Mouse (Mus musculus): Measurements from ENCODE around the gene Pigq.

Pigq gene

DNA sequence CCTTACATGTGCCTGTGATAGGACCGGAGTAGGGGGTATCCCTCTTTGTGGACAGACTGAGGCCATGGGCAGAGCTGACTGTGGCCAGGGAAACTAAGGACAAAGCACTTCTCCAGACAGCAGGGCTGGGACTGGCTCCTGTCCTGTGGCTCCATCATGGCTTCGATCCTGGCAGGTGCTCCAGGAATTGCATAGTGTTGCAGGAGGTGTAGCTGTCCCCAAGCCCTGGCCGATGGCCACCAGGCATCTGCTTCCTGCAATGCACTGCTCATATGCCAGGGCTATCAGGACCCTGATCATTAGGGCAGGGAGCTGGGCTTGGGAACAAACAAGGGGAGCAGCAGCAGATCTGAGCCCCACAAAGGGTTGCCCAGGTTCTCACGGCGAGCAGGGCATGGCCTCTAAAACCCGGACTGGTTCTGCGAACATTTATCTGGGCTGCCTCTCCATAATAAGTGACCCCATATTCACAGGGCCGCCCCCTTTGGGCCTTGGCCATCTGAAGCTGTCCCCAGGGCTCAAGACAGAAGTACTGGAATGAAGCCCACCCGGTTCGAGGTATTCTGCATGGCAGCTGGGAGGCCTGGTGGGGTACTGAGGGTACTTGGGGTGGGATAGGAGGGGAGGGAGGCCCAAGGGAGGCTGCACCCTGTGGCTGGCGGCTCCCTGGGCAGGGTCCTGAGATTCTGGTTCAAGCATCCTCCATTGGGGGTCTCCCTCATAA is 14.2 kb upstream of the Pigq start:
- no peak for ATAC-seq (ENCODE audit: low TSS enrichment)

DNA sequence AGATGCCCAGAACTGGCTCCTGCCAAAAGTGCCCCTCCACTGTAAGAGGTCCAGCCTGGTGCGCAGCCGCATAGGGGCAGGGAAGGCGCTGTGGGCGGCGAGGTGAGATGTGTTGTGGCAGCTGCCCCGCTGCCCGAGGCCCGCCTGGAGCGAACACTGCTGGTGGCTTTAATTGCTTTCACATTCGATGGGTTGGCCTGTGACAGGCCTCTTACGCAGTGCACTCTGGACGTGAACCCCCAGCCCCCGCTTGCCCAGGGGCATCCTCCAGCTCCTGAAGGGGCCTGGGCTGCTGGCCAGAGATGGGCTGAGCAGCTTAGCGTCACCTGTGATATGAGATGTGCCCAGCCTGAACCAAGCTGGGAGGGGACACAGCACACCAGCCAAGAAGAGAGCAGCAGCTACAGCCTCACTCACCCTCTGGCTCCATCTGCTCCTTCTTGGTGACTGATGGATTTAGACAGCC is 12.9 kb upstream of the Pigq start:
- ATAC-seq (ENCODE audit: low TSS enrichment) = no peak

- ATAC-seq (ENCODE audit: low TSS enrichment) = no peak
Measured at GRCm38 (mm10) chr17:25956631-25957030, 11.9 kb upstream of the Pigq start.

- ATAC-seq (ENCODE audit: low TSS enrichment) = no peak
Measured at GRCm38 (mm10) chr17:25956201-25956600, 11.5 kb upstream of the Pigq start.

- no peak for ATAC-seq (ENCODE audit: low TSS enrichment)
Measured at GRCm38 (mm10) chr17:25955736-25956135, 11.0 kb upstream of the Pigq start.

GRCm38 (mm10) chr17:25954671-25955070 is 9.9 kb upstream of the Pigq start:
- no peak for ATAC-seq (ENCODE audit: low TSS enrichment)

DNA sequence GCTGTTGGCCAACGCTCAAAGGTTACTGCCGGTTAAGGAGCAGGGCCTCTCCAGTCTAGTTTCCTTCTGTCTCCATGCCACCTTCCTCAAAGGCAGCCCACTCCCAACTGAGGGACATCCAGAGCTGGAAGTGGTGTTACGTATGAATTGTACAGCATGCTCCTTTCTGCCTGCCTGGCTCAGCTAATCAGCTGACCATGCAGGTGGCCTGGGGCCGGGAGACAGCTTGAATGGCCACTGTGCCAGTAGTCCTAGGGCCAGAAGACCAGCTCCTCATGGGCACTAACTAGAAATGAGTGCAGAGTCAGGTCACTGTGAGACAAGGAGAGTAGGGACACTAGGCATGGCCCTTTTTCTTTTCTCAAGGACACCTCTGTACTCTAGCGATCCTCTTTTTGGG is 8.4 kb upstream of the Pigq start:
- ATAC-seq (ENCODE audit: low TSS enrichment) = no peak

DNA sequence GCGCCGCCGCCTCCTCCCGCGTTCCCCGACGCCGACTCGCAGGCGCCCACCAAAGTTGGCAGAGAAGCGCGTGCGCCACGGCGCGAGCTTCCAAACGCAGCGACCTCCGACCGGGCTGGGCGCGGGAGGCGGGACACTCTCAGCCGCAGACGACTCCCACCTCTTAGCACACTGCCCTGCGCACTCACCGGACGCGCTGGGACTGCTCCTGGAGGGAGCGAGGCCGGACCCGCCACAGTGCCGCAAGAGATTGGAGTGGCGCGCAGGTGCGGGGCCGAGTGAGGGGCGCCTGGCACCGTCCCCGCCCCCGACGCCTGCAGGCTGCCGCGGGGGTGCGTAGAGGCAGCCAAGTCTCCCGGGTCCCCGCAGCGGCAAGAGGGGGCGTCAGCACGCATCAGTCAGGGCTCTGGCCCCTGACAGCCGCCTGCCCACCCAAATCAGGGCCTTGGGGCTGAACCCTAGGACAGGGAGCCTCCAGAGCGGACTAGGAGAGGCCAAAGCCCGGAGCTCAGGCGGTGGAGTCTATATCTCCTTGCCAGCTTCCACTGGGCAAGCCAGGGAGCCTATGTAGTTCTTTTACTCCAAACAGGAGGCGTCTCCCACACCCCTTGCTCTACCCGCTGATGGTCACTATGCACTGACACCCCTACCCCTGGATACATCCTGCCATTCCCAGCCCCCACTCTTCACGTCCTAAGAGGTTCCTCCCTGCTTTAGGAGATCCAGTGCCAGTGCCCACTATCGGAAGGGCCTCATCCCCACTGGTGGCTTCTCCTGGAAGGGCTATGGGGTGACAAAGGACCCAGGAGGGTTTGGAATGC is 7.3 kb upstream of the Pigq start, which contains the start of gene A930017K11Rik:
Gene A930017K11Rik, minus strand, starts transcription at position 763 of the 821 bp plus-strand sequence.
- no peak for ATAC-seq (ENCODE audit: low TSS enrichment)

- ATAC-seq (ENCODE audit: low TSS enrichment) = no peak
Measured at GRCm38 (mm10) chr17:25951225-25951802, 6.6 kb upstream of the Pigq start.

DNA sequence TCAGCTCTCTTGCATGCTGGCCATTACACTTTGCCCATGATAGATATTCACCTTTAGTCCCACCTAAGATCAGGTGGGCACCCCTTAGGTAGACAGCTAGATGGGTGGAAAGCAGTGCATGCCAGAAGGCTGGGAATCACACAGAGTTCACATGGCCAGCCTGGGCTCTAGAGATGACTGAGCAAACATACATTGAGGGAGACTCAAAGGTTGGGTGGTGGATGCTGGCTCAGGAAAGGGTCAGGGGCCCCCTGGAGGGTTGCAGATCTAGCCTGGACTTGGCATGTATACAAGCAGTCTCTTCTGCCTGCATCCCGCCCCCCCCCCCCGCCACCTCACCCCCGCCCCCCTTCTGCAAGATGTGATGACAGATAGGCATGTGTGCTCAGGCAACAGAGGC is 6.0 kb upstream of the Pigq start:
- ATAC-seq (ENCODE audit: low TSS enrichment) = no peak

- ATAC-seq (ENCODE audit: low TSS enrichment) = no peak
Measured at GRCm38 (mm10) chr17:25949981-25950380, 5.2 kb upstream of the Pigq start.

DNA sequence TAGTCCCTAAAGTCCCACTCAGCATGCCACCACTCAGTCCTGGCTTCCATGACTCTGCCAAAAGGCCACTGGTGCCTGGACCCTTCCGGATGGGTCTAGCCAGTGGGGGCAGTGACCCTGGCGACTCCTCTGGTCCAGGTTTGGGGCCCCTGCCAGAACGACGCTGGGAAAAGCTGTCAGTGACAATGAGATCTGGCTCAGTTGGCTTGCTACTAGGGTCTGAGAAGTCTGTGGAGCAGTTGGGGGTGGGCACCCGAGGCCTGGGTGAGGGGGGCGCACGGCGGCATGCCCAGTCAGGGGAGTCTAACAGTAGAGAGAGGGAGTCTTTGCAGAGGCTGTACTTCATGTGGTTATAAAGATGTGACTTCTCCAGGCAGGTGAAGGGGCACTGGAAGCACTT is 3.3 kb upstream of the Pigq start:
- ATAC-seq (ENCODE audit: low TSS enrichment) = no peak

- no peak for ATAC-seq (ENCODE audit: low TSS enrichment)
Measured at GRCm38 (mm10) chr17:25947576-25947975, 2.8 kb upstream of the Pigq start.

DNA sequence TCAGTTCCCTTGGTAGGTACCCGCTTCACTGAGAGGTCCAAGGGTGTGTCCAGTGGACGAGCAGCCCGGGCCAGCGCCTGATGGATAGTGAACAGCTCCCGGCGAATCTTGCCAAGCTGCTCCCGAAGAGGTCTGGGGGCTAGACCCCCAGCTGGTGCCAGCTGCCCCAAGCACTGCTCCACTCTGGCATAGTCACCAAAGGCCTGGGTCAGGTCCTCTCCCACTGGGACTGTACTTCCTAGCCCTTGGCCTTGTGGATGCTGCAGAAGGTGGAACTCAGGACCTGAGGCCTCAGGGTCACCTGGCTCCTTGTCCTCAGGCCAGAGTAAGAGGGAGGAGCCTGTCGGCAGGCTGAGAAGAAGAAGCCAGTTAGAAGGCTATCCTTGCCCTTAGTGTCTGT is 2.2 kb upstream of the Pigq start:
- no peak for ATAC-seq (ENCODE audit: low TSS enrichment)

DNA sequence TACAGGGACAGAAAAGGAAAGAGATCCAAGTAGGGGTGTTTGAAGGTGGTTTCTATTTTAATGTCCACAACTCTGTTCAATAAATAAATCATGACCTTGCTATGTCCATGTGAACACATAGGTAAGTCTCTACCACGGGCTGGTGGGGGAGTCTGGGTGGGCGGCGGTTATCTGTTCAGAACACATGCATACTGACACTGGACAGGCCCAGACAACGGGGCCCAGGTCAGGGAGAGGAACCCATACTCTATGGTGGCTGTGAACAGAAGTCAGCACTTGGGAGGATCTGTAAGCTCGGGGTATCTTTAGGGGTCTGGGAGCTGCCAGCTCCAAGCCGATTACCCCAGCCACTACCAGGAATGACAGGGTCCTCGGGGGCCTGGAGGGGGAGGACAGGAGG is 1.6 kb upstream of the Pigq start:
- no peak for ATAC-seq (ENCODE audit: low TSS enrichment)

- ATAC-seq (ENCODE audit: low TSS enrichment) = no peak
Measured at GRCm38 (mm10) chr17:25945517-25946155, 900 bp upstream of the Pigq start.

GRCm38 (mm10) chr17:25943769-25944168 is 967 bp downstream of the Pigq start:
- no peak for ATAC-seq (ENCODE audit: low TSS enrichment)

- ATAC-seq (ENCODE audit: low TSS enrichment) = no peak
Measured at GRCm38 (mm10) chr17:25943221-25943620, 1.5 kb downstream of the Pigq start.

- ATAC-seq (ENCODE audit: low TSS enrichment) = no peak
Measured at GRCm38 (mm10) chr17:25942597-25943151, 2.1 kb downstream of the Pigq start.

DNA sequence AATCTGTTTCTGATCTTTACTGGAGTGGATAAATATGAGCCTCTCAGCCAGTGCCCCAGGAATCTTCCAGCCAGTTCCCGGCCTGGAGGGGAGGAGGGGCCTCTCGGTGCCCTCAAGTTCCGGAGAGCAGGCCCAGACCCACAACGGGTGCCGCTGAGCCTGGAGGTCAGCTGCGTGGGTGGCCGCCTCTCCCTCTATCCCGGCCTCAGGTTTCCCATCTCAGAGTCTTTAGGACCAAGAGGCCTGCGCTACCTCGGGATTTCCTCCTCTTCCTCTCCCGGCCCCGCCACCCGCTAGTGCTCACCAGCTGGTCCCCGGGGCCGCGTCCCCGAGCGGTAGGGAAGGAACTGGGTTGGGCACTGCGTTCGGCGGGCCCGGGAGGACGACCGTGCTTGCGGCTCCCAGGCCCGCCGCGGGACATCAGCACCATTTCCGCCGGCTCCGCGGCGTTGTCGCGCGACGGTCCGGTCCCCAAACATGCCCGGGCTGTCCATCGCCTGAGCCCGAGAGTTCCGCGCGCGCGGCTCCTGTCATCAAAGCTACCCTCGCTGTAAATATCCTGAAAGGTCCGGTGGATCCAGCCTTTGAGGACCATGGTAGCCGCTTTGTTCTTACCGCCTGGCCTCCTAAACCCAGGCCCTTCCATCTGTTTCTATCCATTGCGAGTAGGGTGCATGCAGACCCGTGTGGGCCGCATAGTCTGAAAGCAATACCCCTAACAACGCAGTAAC is 3.1 kb downstream of the Pigq start:
- peak; percentile 84 for ATAC-seq (ENCODE audit: low TSS enrichment)

DNA sequence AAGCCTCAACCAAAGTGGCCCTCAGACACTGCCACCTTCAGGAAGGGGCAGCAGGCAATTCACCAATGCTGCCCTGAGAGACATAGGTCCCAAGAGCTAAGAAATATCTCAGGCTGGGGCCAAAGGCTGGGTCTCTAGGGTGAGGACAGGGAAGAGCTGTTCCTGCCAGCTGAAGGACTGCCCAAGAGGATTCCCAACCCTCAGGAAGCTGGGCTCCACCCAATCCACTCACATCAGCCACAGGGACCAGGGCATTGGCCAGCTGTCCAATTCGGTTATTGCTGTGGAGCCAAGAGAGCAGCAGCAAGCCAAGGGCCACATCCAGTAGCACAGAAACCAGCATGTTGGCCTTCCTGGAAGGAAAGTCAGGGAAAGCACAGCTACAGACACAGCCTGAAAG is 10.2 kb downstream of the Pigq start:
- no peak for ATAC-seq (ENCODE audit: low TSS enrichment)

Measured in frontal cortex, adult (tissue).